Mouse (Mus musculus) megakaryocyte, embryonic 14.5 days (primary cell): ENCODE measurements around the gene C2cd4c.

Experiments used
- FLI1 ChIP-seq: IDR thresholded peaks from 2 replicates; pipeline ENCODE4 v1.6.1; 2012; ENCODE audit warnings: low read length, inconsistent platforms, mixed read lengths
- GATA1 ChIP-seq: IDR thresholded peaks from 3 replicates; pipeline ENCODE4 v1.6.1; 2012; ENCODE audit warnings: mixed read lengths, low read length, inconsistent platforms, borderline replicate concordance

DNA sequence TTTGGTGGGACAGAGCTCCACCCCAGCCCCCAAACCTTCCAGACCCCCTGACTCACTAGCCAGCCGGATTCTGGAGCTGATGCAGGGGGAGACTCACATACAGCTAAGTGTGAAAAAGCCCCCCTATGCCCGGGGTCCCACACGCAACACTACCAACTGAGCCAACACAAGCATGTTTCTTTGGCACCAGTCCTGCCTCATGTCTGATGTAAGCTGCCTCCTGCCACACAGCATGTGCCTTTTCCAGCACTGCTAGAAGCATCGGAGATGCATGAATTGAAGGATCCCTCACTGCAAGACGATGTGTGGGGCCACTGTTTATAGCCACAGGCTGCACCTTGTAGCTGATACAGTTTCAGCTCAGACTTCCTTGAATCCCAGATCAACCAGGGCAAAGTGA is 14.6 kb upstream of the C2cd4c start:
- TF ChIP-seq GATA1 (no peak), FLI1 (no peak)
